Mouse (Mus musculus) mesoderm, embryonic 11.5 days (tissue): ENCODE measurements around the gene Pth2r.

Experiments
- DNase-seq: peaks from one replicate; pipeline ENCODE4 v3.0.0-alpha.2; 2012; ENCODE audit warnings: low read depth, low spot score

Pth2r gene

GRCm38 (mm10) chr1:65281756-65282155 lies at the start of gene Pth2r:
TSS of gene Pth2r (plus strand) at chr1:65282056.
- DNase-seq: no peak

- no peak for DNase-seq
Observed at GRCm38 (mm10) chr1:65237712-65238111, 44.1 kb upstream of the Pth2r start.

- no peak for DNase-seq
Observed at GRCm38 (mm10) chr1:65245637-65246036, 36.2 kb upstream of the Pth2r start.

- no peak for DNase-seq
Observed at GRCm38 (mm10) chr1:65280461-65280860, 1.4 kb upstream of the Pth2r start.

DNA sequence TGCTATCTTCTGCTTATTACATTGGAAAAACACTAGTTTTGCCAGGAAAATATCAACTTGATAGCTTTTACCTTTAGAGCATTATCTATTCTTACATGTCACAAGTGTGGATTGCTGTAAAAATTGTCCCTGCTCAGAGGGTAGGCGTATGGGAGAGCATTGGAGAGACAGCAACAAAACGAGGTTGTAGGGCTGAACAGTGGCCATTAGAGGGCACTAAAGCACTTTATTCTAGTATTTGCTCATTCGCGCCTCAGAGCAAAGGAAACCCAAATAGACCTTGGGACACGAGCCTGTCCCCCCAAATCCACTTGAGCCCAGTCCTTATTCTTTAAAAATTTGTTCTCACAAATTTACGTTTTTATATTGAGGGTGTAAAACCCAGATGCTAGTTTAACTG lies 910 bp downstream of the Pth2r start:
- peak; percentile 55 for DNase-seq

DNA sequence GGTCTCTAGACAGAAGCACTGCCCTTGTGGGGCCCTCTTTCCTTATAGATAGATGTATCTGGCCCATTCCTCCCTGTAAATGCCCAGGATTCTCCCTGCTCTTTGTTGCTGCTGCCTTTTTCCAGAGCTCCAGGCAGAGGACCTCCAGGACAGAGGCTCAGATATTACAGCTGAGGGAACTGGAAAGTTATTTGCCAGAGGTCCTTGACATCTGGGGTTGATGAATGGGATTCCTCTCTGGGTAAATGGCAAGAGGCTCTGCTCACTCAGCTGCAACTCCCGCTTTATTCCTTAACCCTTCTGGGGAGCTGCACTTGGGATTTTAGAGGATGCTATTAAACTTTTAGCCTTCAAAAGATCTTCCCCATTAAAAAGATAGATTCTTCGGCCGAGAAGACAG lies 26.6 kb downstream of the Pth2r start:
- DNase-seq: peak; percentile 23

- peak; percentile 27 for DNase-seq
Observed at GRCm38 (mm10) chr1:65311214-65311933, 29.5 kb downstream of the Pth2r start.

DNA sequence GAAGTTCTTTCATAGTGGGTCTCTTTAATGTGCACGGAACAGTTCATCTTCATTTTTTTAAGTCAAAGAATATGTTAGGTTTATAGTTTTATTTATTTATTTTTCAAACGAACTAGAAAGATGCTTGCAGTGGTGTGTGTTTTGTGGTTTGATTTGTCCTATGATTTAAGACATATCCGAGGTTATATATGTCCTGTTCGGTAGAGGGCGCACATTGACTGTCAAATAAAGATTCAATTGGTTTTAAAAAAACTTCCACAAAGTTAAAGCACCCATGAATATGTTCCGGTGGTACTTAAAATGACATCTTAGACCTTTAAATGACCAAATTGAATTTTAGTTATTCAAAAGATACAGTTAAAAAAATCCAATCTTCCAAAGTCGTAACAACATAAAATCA lies 30.3 kb downstream of the Pth2r start:
- DNase-seq: peak; percentile 60

DNA sequence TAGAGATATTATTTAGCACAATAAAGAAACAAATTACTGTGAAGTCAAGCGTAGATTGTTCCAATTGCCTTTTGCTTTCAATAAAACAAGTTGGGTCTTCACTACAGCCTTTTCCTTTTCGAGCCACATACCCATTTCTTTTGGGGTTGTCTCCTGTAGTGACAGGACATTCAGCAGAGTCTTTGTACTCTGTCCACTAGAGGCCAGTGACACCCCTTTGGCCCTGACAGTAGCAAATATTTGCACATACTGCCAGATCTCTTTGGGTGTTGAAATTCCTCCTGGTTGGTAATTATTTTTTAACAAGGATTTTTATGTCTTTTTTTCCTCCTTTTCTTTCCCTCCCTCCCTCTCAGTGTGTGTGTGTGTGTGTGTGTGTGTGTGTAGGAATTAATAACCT lies 31.0 kb downstream of the Pth2r start:
- DNase-seq: no peak

- peak; percentile 40 for DNase-seq
Observed at GRCm38 (mm10) chr1:65314054-65315021, 32.5 kb downstream of the Pth2r start.

DNA sequence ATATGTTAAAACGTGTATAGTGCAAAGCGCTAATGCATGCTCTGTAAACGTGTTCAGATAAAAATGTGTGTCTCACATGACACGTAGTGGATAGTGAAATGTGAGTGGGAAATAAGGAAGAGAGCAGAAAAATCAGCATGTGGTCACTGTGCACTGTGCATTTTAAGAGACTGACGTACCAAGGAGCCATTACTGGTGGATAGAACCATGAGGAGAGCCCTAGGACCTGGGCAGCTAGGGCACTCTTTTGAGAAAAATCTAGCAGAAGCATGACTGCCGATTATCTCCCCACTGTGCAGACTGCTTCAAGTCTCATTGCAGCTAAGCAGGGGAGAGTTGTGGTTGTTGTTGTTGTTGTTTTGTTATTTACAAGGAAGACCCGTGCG lies 33.2 kb downstream of the Pth2r start:
- no peak for DNase-seq

DNA sequence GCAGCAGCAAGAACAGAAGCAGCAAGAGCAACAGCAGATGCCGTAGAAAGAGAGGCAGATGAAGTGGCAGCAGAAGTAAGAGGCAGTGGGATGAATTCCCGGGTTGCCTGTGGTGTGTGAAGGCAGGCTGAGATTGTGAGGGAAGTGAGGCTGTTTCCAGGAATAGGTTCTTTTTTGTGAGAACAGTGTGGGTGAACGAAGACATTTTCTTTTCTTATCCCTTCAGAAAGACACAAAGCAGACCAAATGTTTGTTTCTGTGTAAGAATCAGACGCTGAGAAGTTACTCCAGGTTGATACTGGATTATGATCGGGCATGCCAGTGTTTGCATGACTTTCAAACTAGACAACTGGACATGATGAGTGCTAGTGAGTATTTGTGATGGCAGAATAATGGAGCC lies 52.2 kb downstream of the Pth2r start:
- DNase-seq: no peak

- DNase-seq: no peak
Observed at GRCm38 (mm10) chr1:65337768-65338167, 55.9 kb downstream of the Pth2r start.

DNA sequence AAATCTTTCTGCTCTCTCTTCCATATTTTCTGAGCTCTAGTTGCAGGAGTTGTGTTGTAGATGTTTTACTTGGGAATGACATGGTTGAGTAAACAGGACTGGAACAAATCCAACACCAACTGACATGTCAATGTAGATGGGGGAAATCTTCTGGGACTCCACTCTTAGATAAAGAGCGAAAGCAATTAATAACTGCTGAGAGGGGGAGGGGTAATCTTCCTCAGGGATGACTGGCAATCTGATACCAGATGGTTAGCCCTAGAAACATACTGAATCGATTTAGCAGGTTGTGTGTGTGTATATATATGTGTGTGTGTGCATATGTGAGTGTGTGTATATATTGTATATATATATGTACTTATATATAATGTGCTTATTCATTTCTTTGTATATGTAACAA lies 58.4 kb downstream of the Pth2r start:
- no peak for DNase-seq

GRCm38 (mm10) chr1:65352979-65353378 lies 71.1 kb downstream of the Pth2r start:
- no peak for DNase-seq

DNA sequence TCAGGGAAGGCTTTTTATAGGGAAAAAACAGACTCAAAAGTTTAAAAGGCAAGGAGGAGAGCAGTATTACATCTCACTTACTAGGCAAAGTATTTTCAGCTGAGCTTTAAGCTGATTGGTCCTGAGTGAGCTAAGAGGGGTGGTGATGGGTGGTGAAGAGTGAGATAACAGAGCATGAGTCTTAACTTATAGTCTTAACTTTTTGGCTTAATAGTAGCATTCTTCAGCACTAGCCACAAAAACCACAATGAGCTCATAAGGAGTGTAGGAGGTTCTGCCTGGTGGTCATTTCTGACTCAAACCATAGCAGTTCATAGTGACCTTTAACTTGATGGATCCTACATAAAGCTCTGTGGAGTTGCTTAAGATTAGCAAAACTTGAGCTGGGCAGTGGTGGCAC lies 72.3 kb downstream of the Pth2r start:
- no peak for DNase-seq

GRCm38 (mm10) chr1:65388328-65388727 lies 106.5 kb downstream of the Pth2r start:
- DNase-seq: peak; percentile 55

- DNase-seq: no peak
Observed at GRCm38 (mm10) chr1:65389621-65390020, 107.8 kb downstream of the Pth2r start.

GRCm38 (mm10) chr1:65407441-65407840 lies 125.6 kb downstream of the Pth2r start:
- DNase-seq: no peak

DNA sequence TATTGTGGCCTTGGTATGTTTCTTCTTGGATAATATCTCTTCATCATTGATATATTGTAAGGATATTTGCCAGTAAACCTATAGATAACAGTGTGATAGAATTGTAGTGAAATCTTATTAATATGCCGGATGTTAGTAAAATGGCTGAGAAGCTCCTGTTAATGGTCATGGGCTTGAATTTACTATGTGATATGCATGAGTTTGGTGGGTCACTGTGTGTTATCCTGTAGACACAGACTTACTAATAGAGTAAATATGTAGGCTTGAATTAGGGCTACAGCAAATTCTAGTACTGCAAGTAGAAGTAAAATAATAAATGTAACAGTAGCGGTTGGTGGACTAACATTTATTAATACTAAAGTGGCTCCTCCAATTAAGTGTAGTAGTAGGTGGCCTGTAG lies 139.1 kb downstream of the Pth2r start:
- DNase-seq: no peak

- no peak for DNase-seq
Observed at GRCm38 (mm10) chr1:65422501-65423010, 140.7 kb downstream of the Pth2r start.
